Mouse (Mus musculus) T-cell, adult 2 months (primary cell): Measurements from ENCODE around the gene Ltb4r2.

Experiments used
- DNase-seq: peaks from one replicate; pipeline ENCODE4 v3.0.0; 2022; ENCODE audit warnings: low spot score

Ltb4r2 gene

DNA sequence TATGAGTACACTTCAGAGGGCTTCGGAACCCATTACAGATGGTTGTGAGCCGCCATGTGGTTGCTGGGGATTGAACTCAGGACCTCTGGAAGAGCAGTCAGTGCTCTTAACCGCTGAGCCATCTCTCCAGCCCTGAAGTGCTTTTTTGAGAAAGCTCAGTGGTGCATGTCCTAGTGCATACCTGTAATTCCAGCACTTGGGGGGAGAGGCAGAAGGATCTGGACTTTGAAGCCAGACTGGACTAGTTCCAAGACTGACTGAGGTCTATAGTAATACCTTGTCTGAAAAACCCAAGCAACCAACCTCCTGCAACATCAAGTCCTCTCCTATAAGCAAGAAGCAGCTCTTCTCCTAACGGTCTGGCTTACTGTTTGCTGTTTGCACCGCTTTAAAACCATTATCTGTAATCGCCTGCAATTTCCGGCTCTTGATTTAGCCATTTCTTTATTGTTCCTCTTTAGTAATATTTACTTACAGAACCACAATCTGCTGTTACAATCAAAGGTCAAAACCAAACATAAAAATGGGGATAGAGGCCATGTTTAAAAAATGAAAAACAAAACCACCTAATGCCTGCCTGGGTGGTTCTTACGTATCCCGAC lies 24.0 kb upstream of the Ltb4r2 start:
- no peak for DNase-seq

DNA sequence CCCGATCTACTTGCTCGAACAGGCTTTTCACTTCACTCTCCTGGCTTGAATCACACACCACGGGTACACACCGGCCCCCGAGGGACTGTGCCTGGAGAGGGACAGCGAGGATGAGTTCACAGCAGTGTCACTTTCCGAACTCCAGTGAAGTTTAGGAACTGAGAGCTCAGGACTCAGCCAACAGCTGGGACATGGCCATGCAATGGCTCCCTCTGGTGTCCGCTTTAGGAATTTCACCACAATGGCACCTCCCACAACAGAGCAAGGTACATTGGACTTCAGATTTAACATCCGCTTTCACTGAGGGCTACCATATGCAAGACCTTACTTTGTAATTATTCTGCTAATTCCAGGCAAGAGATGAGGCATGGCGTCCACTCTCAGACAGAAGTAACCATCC lies 17.5 kb upstream of the Ltb4r2 start:
- DNase-seq, result peak; percentile 85

DNA sequence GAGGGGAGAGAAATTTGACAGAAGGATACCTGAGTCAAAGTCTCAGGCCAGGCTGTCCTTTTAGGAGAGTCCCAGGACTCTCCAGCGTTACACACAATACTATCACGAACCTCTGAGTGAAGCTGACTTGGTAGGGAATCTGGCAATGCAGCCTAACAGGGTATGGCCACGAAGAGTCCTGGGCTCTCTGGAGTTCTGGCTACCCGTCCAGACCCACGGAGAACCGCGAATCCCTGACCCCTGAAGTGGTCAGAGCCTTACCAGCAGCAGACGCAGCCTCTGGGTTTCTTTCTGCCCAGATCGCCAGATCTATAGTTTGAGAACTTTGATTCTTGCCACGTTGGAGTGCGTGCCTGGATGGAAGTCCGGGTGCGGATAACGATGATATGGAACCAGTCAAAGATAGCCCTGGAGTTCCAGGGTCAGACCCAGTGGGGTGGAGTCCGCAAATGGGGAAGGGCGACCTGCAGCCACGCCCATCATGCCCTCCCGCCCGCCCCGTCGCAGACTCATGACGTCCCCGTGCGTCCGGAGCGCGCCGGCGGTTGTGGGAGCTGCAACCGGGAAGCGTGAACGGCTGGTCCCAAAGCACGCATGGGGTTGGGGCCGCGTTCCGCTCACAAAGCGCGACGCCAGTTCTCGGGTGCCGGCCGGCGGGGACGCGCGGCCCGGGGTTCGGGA lies 15.9 kb upstream of the Ltb4r2 start, which contains the start of the genes Dhrs1 and Nop9:
Gene Dhrs1 (minus strand): TSS at position 511 of the 681 bp plus-strand sequence.
Gene Nop9 (plus strand): TSS at position 514 of the 681 bp plus-strand sequence.
- peak; percentile 80 for DNase-seq

DNA sequence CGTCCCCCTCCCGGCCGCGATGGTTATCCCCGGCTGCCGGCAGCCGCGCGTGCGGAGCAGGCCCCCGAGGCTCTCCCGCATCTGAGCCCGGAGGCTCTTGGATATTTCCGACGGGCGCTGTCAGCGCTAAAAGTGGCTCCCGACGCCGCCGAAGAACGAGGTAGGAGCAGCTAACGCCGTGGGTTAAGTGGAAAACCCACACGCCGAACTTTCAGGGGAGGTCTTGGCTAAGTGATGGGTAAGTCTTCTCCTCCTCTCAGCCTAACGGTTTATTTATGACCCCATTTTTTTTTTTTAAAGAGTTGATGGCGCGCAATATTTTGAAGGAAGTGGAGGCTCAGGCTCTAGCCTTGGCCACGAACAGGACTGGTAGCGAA lies 15.4 kb upstream of the Ltb4r2 start:
- no peak for DNase-seq

DNA sequence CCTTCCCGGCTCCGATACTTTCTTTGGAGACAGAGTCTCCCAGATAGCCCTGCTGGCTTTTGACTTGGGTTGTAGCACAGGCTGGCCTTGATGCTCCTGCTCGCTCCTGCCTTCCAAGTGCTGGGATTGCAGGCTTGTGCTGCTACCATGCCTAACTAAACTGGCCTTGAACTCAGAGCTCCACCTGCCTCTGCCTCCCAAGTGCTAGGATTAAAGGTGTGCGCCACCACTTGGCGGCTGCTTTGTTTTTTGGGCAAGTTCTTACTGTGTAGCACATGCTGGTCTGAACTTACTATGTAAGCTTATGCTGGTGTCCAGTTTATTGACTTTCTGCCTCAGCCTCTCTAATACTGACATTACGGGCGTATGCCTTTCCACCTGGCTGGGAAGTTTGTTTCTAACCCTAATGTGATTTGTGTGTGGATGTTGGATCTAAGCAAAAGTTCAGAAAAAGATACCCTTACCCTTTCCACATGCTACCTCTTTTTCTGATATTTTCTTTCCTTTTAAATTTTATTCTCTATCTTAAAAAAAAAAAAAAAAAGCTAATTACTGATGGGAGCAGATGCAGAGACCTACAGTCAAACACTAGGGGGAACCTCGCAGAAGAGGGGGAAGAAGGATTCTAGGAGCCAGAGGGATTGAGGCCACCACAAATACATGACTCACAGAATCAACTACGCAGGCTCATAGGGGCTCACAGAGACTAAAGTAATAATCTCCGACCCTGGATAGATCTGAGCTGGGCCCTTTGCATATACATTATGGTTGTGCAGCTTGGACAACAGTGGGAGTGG lies 14.0 kb upstream of the Ltb4r2 start:
- DNase-seq, result no peak

DNA sequence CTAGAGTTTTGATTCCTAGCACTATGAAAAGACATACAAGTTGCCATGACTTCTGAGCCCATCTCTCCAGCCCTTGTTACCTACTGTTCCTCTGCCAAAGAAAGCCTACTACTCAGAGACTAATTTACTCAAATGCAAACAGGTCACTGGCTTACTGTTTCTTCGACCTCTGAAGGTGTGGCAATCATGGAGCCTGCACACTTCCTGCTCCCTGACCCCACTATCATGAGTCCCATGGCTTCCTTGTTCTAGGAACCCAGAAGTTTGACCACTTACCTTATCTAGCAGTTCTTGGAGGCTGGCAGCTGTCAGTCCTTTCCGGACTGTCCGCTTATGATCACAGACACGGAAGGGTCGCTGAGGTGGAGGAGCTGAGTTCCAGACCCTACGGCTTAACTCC lies 3.7 kb upstream of the Ltb4r2 start:
- DNase-seq, result no peak

DNA sequence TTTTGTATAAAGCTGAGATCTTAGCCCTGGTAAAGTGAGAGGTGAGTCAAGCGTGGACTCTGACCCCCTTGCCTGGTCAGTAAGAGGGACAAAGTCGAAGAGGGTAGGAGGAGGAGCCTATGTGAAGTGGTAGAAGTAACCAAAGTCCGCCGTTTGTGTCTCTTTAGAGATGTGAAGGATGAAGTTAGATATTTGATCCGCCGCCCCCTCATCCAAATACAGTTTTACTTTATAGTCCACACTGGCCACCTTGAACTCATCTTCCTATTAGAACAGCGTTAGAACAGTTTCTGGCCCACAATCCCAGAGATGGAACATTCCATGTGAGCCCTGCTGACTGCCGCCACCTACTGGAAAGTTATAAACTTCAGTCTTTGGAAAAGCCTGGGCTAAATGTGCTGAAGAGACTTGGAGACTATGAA lies 2.9 kb upstream of the Ltb4r2 start, which contains the start of gene Cideb:
Gene Cideb (minus strand): TSS at position 96 of the 422 bp plus-strand sequence.
- DNase-seq, result no peak

DNA sequence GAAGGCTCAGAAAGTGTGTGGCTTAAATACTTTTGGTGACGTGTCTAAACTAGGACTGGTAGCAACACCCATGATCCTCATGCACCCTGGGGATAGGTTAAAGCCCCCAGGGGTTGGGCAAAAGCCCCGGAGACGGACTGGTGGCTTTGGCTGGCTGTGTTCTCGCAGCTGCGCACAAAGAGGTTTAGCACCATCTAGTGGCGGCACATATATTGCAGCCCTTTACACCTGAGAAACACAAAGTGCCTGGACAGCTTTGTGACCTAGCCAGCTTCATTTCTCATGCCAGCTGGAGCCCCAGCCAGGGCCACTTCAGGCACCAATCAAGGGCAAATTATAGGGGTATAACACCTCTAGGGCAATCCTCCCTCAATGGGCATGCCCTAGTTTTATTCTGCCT lies 1.1 kb upstream of the Ltb4r2 start:
- peak; percentile 84 for DNase-seq

DNA sequence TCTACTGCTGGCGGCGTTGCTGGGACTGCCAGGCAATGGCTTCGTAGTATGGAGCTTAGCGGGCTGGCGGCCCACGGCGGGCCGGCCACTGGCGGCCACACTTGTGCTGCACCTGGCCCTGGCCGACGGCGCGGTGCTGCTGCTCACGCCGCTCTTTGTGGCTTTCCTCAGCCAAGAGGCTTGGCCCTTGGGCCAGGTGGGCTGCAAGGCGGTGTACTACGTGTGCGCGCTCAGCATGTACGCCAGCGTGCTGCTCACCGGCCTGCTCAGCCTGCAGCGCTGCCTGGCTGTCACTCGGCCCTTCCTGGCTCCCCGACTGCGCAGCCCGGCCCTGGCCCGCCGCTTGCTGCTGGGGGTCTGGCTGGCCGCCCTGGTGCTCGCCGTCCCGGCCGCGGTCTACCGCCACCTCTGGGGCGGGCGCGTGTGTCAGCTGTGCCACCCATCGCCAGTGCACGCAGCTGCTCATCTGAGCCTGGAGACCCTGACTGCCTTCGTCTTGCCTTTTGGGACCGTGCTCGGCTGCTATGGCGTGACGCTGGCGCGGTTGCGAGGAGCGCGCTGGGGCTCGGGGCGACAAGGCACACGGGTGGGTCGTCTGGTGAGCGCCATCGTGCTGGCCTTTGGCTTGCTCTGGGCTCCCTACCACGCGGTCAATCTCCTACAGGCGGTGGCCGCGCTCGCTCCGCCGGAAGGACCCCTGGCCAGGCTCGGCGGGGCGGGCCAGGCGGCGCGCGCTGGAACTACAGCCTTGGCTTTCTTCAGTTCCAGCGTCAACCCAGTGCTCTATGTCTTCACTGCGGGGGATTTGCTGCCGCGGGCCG lies 983 bp downstream of the Ltb4r2 start:
- DNase-seq, result no peak

DNA sequence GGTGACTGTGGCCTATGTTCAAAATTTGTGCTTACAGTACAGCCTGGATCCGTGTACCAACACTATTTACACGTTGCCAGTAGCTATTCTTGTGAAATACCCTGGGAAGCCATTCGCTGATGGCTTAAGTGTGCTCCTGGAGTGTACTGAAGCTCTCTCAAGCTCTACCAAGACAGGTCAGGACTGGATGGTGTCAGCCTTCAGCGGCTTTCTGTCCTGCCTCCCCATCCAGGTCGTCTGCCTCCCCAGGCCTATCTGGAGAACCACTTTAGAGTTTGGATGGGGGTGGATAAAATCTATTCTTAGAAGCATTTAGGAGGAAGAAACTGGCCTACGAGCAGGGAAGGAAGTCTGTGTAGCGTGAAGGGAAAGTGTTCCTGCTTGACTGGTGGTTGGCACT lies 1.9 kb downstream of the Ltb4r2 start:
- DNase-seq, result no peak

DNA sequence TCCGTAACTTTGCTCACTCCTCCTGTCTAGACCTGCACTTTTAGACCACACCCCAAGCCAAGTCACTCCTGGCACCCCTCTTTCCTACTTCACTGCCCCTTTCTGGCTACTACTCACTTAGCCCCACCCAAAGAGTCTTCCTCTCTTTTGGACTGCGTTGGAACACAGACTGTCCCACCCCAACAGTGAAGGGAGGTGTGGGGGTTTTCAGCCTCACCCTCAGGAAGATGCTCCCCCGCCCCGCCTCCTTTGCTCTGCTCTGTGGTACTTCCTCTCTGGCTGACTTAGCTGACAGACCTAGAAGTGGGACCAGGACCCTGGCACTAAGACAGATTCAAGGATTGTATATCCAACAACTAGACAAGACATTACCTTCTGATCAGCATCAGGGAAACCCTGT lies 4.5 kb downstream of the Ltb4r2 start, which contains the start of gene Ltb4r1:
Gene Ltb4r1 (plus strand): TSS at position 267 of the 400 bp plus-strand sequence.
- no peak for DNase-seq

DNA sequence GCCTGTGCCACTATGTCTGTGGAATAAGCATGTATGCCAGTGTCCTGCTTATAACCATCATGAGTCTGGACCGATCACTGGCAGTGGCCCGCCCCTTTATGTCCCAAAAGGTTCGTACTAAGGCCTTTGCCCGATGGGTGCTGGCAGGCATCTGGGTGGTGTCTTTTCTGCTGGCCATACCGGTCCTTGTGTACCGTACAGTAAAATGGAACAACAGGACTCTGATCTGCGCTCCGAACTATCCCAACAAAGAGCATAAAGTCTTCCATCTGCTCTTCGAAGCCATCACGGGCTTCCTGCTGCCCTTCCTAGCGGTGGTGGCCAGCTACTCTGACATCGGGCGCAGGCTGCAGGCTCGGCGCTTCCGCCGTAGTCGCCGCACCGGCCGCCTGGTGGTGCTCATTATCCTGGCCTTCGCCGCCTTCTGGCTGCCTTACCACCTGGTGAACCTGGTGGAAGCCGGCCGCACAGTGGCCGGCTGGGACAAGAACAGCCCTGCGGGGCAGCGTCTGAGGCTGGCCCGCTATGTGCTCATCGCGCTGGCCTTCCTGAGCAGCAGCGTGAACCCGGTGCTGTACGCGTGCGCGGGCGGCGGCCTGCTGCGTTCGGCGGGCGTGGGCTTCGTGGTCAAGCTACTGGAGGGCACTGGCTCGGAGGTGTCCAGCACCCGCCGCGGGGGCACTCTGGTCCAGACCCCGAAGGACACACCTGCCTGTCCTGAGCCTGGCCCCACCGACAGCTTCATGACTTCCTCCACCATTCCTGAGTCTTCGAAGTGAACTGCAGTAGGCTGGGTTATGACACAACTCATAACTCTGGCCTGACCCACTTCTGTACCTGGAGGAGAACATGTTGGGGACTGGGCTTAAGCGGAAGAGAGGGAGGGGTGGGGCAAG lies 6.5 kb downstream of the Ltb4r2 start:
- DNase-seq, result no peak

DNA sequence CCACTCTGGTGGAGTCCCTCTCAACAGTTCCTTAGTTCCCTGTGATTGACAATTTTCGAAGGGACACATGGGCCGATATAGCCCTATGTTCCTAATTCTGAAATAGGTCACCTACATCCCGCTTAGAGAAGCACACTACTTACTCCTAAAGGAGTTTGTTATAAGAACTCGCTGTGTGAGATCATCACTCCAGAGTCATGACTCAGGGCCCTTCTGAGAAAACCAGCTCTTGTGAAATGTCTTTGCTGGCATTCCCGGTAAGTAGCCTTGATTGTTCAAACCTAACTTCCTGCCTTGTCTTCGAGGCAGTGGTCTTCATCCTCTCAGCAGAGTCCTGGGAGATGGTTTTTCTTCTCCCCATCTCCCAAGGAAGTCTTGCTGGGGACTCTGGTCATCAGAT lies 7.3 kb downstream of the Ltb4r2 start:
- no peak for DNase-seq

DNA sequence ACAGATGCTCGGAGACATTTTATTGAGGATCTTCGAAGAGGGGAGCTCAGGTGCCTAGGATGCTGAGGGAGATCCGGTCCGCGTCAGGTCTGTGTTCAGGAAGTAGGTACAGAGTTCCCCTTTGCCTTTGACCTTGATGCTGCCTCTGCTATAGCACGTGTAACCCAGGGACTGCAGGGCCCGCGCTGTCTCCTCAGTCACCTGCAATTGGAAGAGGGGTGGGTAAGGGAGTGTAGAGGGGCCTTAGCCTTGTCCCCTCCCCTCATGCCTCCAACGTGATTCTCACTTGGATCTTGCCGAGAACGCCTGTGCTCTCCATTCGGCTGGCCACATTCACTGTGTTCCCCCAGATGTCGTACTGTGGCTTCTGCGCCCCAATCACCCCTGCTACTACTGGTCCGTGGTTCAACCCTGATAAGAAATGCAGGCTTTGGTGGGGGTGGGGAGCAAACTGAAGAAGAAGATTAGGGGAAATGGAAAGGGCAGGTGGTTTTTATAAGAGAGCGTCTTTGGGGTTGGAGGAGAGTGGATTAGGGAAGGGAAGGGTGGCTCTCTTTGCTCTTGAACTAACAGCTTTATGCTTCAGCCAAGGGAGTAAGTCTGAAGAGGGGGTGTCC lies 8.0 kb downstream of the Ltb4r2 start:
- no peak for DNase-seq

DNA sequence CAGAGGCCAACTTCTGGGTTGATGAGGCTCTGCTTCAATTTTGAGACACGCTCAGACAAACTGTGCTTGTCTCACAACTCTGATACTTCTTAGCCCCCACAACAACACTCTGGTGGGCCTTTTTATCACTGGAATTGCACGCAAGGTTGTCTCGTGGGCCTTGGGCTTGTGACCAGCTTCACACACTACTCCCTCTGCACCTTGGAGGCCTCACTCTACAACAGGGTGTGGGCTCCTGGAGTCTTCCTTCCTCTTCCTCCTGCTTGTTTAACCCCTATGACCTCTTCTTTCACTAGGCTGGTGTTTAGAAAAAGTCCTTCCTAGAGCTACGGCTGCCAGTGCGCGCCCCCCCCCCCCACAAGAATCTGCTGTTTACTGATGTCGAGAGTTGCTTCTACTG lies 15.5 kb downstream of the Ltb4r2 start:
- no peak for DNase-seq

DNA sequence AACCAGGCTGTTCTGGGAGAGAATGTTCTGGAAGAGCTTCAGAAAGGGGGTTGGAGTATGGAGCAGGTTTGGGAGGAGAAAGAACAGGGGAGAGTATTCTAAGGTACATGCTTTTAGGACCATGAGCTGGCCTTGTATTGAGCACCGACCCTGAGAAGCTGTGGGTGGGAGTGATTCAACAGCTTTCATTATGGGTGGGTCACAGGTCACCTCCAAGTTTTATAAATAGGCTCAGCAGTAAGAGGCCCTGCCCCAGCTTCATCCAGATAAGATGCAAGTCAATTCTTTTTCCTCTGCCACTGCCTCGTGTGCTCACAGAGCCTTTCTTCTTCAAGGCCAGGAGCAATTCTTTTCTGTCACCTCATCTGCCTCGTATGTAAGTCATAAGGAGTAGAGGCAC lies 15.9 kb downstream of the Ltb4r2 start:
- DNase-seq, result no peak

DNA sequence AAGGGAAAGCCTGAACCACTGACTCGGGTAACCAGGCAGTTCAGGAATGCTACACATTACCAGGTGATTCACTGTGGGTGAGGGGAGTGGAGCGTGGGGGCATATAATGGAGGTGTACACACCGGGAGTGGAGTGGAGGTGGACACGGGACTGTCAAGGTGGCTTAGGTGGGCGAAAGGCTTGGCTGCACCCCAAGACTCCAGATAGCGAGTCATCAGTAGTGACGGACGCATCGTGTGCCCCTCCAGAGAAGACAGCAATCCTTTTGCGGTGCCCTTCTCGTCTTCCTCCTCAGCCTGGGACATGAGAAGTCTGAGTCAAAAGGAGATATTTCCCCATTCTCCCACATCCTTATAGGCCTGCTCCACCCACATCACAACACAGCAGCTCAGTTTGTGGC lies 16.6 kb downstream of the Ltb4r2 start:
- no peak for DNase-seq

DNA sequence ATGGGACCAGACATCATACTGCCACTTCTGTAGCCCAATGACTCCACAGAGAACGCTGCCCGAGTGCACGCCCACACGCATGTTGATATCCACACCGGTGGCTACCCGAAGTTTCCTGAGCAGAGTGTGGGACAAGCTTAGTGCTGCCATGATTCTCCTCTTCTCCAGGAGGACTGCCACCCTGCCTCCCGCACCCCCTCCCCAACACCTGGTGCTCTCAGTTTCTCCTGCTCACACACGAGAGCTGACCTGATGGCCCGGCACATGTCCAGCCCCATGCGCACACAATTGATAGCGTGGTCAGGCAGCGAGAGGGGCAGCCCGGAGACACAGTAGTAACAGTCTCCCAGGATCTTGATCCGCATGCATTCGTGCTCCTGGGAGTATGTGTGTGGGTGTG lies 17.5 kb downstream of the Ltb4r2 start:
- no peak for DNase-seq

DNA sequence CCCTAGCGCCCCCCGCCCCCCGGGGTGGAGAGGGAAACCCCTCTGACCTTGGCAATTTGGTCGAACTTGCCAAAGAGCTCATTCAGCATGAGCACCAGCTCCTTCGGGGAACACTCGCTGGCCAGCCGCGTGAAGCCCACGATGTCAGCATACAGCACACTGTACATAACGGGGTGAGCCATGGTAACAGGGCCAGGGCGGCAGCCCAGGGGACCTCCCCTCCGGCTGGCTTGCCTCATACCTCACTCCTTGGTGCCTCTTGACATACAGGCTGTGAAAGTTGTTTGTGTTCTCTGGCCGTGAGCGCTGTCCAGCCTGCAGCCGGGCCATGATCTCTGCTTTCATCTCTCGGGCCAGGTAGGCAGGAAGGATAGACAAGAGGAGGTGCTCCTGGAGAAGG lies 18.4 kb downstream of the Ltb4r2 start:
- DNase-seq, result no peak

DNA sequence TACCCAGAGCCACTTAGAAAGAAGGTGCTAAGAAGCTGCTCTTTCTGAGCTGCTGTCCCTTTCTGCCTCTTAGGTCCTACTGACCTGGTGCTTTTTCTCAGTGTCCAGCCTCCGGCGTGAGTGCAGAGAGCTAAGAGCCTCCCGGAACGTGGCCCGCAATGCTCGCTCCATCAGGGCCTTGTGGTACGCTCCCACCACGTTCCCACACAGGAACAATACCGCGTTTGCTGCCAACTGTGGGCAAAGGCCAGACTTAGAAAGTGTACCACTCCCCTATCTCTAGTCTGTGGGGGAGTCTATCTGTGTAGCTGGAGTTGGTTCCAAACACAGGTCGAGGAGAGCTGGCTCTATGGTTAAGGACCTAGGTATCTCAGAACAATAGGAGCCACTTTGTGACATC lies 19.5 kb downstream of the Ltb4r2 start:
- no peak for DNase-seq

DNA sequence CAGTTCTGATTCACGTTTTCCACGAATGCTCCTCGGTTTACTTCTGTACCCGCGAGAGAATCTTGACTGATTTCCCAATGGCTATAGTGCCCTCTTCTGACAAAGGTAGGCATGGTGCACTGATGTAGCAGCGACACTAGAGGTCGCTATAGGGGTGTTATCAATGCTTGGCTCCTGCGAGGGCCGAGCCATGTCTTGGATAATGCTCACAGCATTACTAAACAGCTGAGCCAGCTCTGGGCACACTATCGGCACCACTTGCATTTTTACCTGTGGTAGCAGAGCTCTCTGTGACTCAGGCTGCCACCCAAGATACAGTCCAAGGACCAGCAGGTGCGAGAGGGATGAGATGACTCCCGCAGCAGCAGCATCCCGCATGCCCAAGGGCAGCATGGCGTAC lies 20.1 kb downstream of the Ltb4r2 start:
- peak; percentile 57 for DNase-seq
